Mouse (Mus musculus): ENCODE data around the gene Prrx1. TPM values are rescaled to one million over a fixed set of nuclear protein-coding genes. Genes with fewer than 3 reads are reported as not detected.

Prrx1 gene
- polyA plus RNA-seq, 1 experiment: not detected

- no peak for TF ChIP-seq GATA1 (IDR thresholded peaks at IDR 0.05; ENCODE audit: low read length)
Observed at GRCm38 (mm10) chr1:163319669-163320571, 6.4 kb upstream of the Prrx1 start.

DNA sequence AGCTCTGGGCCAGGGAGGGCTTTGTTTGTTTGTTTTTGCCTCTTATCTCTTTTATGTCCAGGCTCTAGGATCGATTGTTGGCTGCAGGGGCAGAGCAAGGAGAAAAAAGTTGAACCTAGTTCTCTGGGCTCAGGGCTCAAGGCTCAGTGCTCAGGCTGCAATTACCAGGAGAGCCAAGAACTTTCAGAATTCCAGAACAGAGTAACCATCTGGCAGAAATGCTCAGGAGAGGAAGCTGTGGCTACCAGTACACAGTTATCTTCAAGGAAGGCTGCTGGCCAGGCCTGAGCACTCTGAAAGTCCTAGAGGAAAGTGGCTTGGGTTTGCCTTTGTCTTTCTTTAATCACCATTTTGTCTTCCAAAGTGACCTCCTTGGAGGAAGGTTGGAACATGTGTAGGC, 3.4 kb upstream of the Prrx1 start:
- no peak for TF ChIP-seq GATA1 (IDR thresholded peaks at IDR 0.05; ENCODE audit: low read length)

GRCm38 (mm10) chr1:163314829-163315301, 1.4 kb upstream of the Prrx1 start:
- TF ChIP-seq GATA1 (IDR thresholded peaks at IDR 0.05; ENCODE audit: low read length): no peak

GRCm38 (mm10) chr1:163313921-163314725, 613 bp upstream of the Prrx1 start:
- no peak for TF ChIP-seq GATA1 (IDR thresholded peaks at IDR 0.05; ENCODE audit: low read length)

DNA sequence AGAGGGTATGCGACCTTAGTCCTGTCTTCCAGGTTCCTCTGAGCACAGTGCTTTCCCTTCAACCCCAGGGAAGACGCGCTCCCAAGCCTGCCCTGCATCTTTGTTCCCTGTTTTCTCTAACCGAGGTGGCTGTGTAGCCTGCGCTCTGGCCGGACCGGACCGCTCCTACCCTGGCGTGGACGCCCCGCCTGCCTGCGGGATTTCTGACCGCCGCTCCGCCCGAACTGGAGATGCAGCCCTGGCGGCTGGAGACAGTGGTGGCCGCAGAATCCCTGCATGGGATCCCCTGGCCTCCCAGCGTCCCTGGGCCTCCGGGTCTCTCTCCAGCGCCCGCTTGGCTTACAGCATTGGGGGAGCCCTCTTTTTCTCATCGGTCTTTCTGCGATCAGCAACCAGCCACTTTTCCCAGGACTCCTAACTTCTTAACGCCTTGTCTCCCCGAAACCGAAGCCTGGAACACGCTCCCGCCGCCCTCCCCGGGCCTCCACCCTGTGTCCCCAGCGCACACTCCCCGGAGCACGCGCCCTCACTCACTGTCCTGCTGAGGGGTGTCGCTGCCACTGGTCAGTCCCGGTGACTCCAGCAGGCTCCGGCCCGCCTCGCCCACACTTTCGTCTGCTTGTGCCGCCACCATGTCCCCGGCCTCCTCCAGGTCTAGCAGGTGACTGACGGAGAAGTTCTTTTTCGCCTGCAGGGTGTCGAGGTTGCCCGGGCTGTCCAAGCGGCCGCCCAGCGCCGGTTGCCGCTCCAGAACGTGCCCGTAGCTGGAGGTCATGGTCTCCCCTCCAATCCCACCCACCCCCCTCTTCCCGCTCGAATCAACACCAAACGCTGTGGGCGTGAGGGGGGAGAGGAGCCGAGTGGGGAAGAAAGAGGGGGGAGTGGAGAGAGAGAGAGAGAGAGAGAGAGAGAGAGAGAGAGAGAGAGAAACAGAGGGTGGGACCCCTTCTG, 1.4 kb downstream of the Prrx1 start:
- TF ChIP-seq GATA1 (IDR thresholded peaks at IDR 0.05; ENCODE audit: low read length): no peak

DNA sequence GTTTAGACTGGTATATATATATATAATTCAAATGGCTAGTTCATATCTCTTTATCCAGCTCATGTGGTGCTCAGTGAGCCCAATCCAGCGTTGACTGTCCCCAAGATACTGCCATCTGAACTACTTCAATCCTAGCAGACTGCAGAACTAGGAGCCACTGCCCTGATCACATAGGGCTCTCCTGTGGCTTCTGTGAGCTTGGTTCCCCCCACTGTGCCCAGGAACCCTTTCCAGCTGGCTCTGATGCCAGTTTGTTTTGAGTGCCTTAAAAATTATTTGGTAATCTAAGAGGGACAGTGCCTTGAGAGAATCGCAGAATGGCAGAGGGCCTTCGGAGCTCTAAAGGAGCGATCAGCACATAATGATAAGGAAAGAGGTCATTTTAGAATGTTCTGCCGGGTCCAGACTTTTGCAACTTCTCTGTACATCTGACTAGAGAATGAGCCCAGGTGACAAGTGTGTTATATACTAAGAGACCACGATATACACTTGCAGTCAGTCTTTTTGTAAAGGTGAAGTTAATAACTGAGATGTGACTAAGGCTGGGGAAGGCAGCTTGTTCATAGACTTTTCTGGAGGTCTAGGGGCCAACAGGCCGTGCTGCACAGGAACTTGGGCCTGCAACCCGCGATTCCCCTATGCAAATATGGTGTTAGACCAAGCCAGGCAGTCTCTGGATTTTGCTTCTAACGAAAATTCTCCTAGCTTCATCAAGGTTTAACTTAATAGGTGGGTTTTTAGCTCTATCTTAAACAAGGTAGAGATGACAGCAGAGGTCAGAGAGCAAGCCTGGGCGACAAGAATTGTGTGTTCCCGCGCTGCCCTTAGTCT, 2.3 kb downstream of the Prrx1 start:
- no peak for TF ChIP-seq GATA1 (IDR thresholded peaks at IDR 0.05; ENCODE audit: low read length)

DNA sequence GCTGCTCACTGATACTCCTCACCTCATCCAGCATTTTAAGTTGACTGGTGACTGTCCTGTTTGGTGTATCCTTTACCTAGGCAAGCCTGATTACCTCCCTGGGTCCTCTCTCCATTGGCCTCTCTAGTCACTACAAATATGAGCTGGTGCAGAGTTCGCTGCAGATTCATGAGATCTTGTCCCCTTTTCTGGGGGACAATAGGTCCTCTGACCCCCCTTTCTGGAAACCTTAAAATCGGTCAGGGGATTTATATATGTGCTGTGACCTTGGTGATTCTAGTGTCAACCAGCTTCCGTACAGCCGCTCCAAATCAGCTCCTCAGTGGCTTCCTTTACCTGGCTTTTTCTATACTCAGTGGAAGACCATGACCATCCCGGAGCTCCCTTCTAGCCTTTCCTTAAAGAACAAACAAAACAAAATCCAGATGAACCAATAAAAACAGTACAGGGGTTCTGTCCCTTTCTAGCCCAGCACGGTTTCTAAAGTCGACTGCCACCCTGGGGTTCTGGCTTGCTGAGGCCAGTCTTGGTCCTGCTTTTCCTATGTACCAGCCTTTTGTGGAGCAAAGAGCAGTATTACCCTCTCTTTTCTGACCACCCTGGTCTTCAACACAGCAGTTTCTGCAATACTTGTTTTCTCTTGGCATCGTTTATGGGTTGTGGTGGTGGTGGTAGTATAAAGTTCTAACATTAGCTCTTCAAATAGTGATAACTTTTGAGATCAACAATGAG, 3.3 kb downstream of the Prrx1 start:
- no peak for TF ChIP-seq GATA1 (IDR thresholded peaks at IDR 0.05; ENCODE audit: low read length)

GRCm38 (mm10) chr1:163309466-163309865, 4.0 kb downstream of the Prrx1 start:
- TF ChIP-seq GATA1 (IDR thresholded peaks at IDR 0.05; ENCODE audit: low read length): no peak

GRCm38 (mm10) chr1:163308631-163309030, 4.9 kb downstream of the Prrx1 start:
- no peak for TF ChIP-seq GATA1 (IDR thresholded peaks at IDR 0.05; ENCODE audit: low read length)

GRCm38 (mm10) chr1:163307706-163308105, 5.8 kb downstream of the Prrx1 start:
- TF ChIP-seq GATA1 (IDR thresholded peaks at IDR 0.05; ENCODE audit: low read length): no peak

- TF ChIP-seq GATA1 (IDR thresholded peaks at IDR 0.05; ENCODE audit: low read length): no peak
Observed at GRCm38 (mm10) chr1:163305956-163306355, 7.6 kb downstream of the Prrx1 start.

GRCm38 (mm10) chr1:163304837-163305236, 8.7 kb downstream of the Prrx1 start:
- TF ChIP-seq GATA1 (IDR thresholded peaks at IDR 0.05; ENCODE audit: low read length): no peak

- no peak for TF ChIP-seq GATA1 (IDR thresholded peaks at IDR 0.05; ENCODE audit: low read length)
Observed at GRCm38 (mm10) chr1:163302292-163302691, 11.2 kb downstream of the Prrx1 start.

DNA sequence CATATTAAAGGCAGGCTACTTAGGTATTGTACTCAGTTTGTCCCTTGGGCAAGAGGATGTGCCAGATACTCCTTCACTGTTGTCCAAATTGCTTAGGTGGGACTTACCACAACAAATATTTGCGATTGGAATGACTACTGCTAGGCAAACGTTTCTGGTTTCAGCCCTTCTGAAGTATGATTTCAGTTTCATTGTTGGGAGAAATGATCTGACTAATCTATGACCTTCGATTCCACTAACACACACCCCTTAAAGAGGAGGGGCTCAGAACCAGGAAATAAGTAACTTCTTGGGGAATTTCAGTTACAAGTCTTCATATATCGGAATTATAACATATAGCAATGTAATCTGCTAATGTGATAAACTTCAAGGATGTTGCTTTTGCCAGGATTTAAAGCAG, 20.4 kb downstream of the Prrx1 start:
- no peak for TF ChIP-seq GATA1 (IDR thresholded peaks at IDR 0.05; ENCODE audit: low read length)
